Mouse (Mus musculus) kidney, adult 8-10 months (tissue): ENCODE data around the gene Calm3.
"Not testable (repeated sequence)": the region's sequence is repeated elsewhere in the genome, so short reads cannot be mapped to it uniquely, and the experiment has no call there.

Experiments
- DNase-seq, 2 experiments: peaks; one replicate each; pipeline ENCODE4 v3.0.0; 2022

Gene Calm3

DNA sequence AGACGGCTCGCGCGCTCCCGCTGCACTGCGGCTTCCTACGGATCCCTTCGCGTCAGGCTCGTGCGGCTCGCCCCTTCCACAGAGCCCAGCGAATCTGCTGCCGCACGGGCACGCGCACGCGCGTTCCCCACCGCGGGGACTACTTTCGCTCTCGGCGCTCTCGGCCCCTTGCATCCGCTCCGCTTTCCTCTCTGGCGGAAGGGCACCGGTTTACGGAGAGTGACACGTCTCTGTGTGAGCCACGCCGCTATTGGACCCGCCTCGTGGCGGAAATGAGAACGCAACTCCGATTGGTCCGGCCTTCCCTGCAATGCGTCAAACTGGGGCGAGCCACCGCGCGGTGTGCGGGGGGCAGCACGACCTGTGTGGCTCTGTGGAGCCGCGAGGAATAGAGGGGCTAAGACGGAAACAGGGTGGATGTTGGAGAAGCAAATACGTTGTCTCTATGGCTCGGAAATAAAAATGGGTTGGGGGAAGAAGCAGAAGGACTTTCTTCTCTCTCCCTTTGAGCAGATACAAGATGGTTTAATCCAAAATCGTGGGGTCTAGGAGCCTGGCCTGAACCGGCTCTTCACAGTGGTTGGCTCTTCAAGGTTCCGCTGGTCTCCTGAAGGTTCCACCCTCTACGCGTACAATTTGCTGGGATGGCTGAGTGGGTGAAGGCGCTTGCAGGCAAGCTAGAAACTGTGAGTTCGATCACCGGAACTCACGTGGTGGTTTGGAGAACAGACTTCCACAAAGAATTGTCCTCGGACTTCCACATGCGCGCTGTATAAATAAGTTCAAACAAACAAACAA lies at the start of gene Calm3:
Gene Calm3 (minus strand): TSS at position 78 of the 798 bp plus-strand sequence.
- DNase-seq: peak; percentile 99

GRCm38 (mm10) chr7:16971160-16971559 lies 47.2 kb upstream of the Calm3 start:
- DNase-seq: no peak

DNA sequence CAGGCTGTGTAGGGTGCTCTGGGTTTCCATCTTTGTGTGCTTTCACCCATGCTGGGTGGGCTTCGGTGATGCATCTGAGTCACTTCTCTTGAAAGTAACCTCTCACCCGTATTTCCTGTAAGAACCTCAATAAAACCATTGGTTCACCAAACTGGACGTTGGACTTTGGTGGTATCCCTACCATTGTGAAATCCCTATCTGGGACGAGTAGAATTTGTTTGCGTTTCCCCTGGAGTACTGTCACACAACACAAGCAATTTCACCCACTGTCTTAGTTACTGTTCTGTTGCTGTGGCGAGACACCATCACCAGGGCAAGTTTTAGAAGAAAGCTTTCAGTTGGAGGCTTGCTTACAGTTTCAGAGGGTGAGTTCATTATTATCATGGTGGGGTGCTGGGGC lies 44.5 kb upstream of the Calm3 start:
- DNase-seq: no peak

DNA sequence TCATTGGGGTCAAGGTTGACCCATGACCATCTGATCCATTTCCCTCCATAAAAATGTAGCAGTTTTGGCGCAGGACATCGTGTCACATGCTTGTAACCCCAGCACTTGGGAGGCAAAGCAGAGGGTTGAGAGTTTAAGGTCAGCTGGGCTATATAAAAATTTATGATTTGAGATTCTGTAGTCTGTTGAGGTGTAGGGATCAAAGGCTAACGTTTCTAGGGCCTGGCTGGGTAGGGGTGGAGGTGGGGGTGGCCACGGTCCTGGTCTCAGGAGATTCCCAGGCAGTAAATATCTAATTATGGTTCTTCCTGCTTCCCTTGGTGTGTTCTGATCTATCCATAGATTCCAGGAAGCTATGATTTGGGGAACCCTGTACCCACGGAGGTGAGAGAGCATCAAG lies 37.8 kb upstream of the Calm3 start:
- DNase-seq: no peak

DNA sequence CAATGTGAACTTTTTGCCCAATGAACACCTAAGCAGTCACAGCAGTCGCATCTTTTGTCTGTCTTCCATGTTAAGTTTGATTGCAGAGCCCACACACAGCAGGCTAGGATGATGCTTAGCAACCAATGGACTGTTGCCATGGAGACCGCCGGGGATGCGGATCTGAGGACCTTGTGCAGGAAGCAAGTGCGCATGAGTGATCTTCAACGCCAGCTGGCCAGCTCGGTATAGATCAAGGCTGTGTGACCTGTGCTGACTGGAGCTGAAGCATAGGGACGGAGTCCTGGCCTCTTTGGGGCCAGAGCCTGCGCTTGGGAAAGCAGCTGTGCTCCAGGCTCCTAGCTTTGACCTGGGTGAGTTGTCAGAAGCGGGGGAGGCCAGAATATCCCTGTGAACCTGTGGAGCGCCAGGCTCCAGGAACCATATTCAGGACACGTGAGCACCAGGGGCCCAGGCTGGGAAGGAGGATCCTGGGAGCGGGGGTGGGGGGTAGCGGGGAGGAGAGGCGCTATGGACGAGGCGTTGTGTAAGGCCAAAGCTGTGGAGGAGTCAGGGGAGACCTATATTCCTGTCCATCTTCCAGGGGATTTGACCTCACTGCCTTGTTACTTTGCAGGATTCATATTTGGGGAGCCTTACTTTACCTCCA lies 35.7 kb upstream of the Calm3 start, which contains the start of gene Pnmal1:
Gene Pnmal1 (plus strand): TSS at position 141 of the 649 bp plus-strand sequence.
- no peak for DNase-seq

DNA sequence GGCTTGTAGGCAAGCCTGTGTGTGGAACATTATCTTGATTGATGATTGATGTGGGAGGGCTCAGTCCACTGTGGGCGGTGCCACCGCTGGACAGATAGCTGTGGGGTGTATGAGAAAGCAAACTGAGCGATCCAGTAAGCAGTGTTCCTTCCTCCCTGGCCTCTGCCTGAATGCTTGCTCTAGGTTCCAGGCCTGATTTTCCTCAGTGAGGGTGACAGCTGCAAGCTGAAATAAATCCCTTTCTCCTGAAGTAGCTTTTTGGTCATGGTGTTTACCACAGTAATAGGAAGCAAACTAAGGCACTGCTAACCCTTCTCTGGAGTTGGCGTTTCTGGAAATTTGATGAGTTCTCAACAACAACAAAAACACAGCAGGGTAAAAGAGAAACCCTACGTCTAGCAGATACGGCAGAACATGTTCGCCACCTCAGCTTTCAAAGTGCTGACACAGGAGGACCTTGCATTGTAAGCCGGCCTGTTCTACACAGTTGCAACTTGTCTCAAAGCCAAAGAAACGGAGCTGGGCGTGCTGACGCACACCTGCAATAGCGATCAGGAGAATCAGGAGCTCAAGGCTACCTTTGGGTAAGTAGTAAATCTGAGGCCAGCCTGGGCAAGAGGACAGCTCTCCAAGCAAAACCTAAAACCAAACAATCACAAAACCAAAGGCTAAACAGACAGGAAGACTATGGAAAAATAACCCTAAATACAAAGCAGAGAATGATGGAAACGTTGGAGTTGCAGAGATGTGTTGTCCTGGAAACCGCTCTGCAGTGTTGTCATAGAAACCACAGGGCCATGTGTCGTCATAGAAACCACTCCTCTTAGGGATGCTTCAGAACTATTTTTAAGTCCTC lies 32.7 kb upstream of the Calm3 start:
- DNase-seq: no peak

DNA sequence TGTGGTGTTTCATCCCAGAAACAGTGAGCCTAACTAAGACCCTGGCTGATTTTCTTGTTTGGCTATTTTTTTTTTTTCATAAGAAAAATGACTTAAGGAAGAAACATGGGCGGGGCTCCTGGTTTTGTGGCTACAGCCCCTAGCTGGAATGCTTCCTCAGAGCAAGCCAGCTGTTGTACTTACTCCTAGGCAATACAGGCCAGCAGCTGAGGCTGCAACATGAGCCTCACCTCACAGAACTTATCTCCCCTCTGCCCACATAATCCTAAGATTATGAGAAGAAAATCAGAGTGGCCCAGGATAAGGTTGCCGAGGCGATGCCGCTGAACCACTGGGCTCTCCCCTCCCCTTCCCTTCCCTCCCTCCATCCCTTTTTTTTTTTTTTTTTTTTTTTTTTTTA lies 31.8 kb upstream of the Calm3 start:
- no peak for DNase-seq

DNA sequence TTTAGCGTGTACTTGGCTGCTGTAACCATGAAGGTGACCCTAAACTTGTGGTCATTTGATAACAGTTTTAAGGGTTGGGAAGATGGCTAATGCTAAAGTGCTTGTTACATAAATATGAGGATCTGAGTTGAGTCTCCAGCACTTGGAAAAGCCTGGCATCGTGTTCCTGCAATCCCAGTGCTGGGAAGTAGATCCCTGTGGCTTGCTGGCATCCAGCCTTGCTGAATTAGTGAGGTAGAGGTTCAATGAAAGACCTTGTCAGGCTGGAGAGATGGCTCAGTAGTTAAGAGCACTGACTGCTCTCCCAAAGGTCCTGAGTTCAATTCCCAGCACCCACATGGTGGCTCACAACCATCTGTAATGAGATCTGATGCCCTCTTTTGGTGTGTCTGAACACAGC lies 29.9 kb upstream of the Calm3 start:
- not testable (repeated sequence) for DNase-seq

GRCm38 (mm10) chr7:16950861-16951635 lies 27.1 kb upstream of the Calm3 start:
- peak; percentile 58 to 73 for DNase-seq

DNA sequence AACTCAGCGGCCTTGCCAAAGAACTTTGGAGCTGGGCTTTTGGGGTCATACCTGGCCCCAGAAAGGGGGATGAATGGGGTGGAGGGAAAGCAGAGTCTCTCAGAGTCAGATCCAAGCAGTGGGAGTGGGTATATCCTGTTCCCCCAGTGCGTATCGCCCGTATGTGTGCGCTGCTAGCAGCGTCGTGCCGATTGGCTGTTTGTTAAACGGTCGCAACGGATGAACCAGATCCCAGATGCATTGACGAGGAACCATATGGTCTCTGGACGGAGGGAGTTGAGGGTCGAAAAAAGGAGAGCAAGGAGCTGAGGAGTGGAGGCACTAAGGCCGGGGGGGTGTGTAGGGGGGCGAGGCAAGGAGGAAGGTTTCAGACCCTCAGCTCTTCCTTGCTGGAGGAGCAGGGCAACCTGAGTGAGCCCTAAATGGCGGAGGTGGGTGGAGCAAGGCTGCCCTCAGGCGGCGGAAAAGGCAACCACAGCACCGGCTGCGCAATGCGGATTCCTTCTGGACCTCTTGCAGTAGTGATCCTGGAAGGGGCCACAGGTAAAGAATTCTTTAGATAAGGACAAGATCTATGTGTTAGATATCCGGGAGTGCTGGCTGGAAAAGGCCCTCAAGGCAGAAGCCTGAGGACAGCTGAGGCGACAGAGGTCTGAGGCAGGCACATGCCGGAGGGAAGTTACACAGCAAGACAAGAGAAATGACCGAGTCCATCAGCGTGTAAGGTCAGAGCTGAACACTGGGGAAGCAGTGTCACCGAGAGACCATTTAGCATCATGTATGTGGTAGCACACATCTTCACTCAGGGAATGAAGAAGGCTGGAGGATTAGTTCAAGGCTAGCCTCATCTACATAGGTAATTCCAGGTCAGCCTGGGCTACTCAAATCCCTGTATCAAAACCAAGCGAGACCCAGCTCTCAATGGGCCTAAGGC lies 26.3 kb upstream of the Calm3 start:
- DNase-seq: peak; percentile 46 to 76

- no peak for DNase-seq
These were observed 25.1 kb upstream of the Calm3 start for GRCm38 (mm10) chr7:16948923-16949458.

GRCm38 (mm10) chr7:16947959-16948361 lies 24.0 kb upstream of the Calm3 start:
- no peak for DNase-seq

GRCm38 (mm10) chr7:16947349-16947895 lies 23.5 kb upstream of the Calm3 start:
- DNase-seq: no peak

GRCm38 (mm10) chr7:16946441-16947348 lies 22.8 kb upstream of the Calm3 start:
- no peak for DNase-seq

DNA sequence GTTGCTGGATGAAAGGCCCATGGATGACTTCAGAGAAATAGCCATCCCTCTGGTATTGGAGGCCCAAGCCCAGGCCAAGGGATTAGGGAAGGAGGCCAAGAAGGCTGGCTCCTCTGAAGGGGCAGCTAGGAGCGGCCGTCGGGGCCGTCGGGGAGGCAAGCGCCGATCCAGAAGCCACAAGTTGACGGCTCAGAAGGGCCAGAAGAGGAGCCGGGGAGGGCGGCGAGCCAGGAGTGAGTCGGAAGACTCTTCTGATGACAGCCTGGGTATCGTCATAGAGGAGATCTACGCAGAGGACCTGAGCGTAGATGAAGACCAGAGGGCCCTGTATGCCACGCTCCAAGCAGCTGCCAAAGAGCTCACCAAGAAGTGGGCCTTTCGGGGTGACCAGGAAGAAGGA lies 21.5 kb upstream of the Calm3 start:
- no peak for DNase-seq

DNA sequence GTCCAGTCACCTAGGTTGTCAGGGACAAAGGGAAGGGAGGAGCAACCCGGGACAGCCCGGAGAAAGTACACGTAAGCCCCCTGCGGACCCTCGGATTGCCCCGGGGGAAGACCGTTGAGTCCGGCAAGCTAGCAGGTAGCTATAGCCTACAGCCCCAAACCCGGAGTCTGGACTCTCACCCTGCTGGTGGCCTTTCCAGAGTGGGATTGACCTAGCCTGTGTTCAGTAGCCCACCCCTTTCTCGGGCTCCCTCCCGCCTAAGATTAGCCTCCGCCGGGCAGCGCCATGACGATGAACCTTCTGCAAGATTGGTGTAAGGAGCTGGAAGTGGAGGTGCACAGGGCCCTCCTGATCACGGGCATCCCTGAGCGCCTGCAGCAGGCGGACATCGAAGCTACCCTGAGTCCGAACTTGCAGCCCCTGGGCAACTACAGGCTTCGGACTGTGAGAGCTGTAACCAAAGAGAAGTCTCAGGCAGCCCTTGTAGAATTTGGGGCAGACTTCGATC lies 20.9 kb upstream of the Calm3 start:
- DNase-seq: no peak

GRCm38 (mm10) chr7:16944061-16944807 lies 20.3 kb upstream of the Calm3 start, which contains the start of gene Pnmal2:
Pnmal2 (plus strand) TSS chr7:16944682.
- DNase-seq: peak; percentile 61 to 79

DNA sequence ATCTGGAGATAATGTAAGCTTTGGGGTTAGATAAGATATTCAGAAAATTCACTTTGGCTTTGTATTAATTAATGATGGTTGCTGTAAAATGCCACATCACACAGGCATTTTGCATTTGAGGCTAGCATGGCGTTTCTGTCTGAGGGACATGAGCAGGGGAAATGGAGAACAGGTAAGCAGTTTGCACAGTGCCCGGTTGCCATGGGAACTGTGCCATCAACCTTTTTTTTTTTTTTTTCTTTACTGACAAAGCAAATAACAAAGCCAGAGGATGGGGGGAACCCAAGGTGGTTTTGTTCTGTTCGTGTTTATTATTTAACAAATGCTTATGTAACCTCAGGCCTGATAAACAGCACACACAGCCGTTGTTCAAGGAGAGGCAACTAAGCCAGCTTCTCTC lies 18.9 kb upstream of the Calm3 start:
- DNase-seq: no peak

GRCm38 (mm10) chr7:16940292-16940691 lies 16.4 kb upstream of the Calm3 start:
- peak in 1 of 2 experiments; percentile 49 for DNase-seq
